Mouse (Mus musculus) forebrain, embryonic 14.5 days (tissue): ENCODE data around the gene Naif1. TPM values are rescaled to one million over a fixed set of nuclear protein-coding genes. Genes with fewer than 3 reads are reported as not detected.

ENCODE experiments used
- ATAC-seq: fragments of 200-750 bp; cut with Nextera tagmentation; 2 replicates; pipeline ENCODE4 v1.8.0; 2017; ENCODE audit warnings: mild to moderate bottlenecking, moderate library complexity
- DNase-seq: peaks from one replicate; pipeline ENCODE4 v3.0.0-alpha.2; 2015; ENCODE audit warnings: low spot score
- H3K27ac ChIP-seq: fragments of 300-500 bp; sonication (generic); 2 replicates; pipeline ENCODE4 v1.5.1; 2014; ENCODE audit warnings: low read depth, mild to moderate bottlenecking, control low read depth, low read length, moderate library complexity
- H3K27me3 ChIP-seq: fragments of 300-500 bp; sonication (generic); replicated peaks from 2 replicates; pipeline ENCODE4 v1.6.1; 2014; ENCODE audit warnings: low read length, control low read depth, mixed read lengths; ENCODE audit not compliant: control insufficient read depth, insufficient read depth
- H3K36me3 ChIP-seq: fragments of 300-500 bp; sonication (generic); 2 replicates; pipeline ENCODE4 v1.6.1; 2014; ENCODE audit warnings: low read length, control low read depth; ENCODE audit not compliant: control insufficient read depth, insufficient read depth
- H3K4me1 ChIP-seq: fragments of 300-500 bp; sonication (generic); 2 replicates; pipeline ENCODE4 v1.6.1; 2014; ENCODE audit warnings: antibody characterized with exemption, low read length, control low read depth; ENCODE audit not compliant: control insufficient read depth, insufficient read depth
- H3K4me2 ChIP-seq: fragments of 300-500 bp; sonication (generic); 2 replicates; pipeline ENCODE4 v1.6.1; 2014; ENCODE audit warnings: mild to moderate bottlenecking, control low read depth, low read length
- H3K4me3 ChIP-seq: fragments of 300-500 bp; sonication (generic); 2 replicates; pipeline ENCODE4 v1.5.1; 2014; ENCODE audit warnings: low read depth, low read length, control low read depth
- H3K9ac ChIP-seq: fragments of 300-500 bp; sonication (generic); 2 replicates; pipeline ENCODE4 v1.6.1; 2014; ENCODE audit warnings: mild to moderate bottlenecking, low read length, control low read depth, moderate library complexity
- H3K9me3 ChIP-seq: fragments of 300-500 bp; sonication (generic); replicated peaks from 2 replicates; pipeline ENCODE4 v1.6.1; 2016; ENCODE audit warnings: low read length, control low read depth, mixed read lengths; ENCODE audit not compliant: control insufficient read depth
- WGBS: fragments of 180-500 bp; shearing (Covaris S2); extraction: QIAGEN DNeasy Blood & Tissue Kit; methylation state at CpG from one replicate; pipeline ENCODE4 v1.1.7; 2014; 5-methylcytosine and 5-hydroxymethylcytosine counted together
- polyA plus RNA-seq: library from polyadenylated mRNA; unstranded; fragments of >200 nt; fragmentation: Nextera tagmentation; extraction: Ambion mirVana; gene quantifications from 2 replicates; pipeline ENCODE4 v1.2.1, GENCODE M21; 2014

The Naif1 gene
- polyA plus RNA-seq, 1 experiment from 2014 or later, result 5.3 TPM

GRCm38 (mm10) chr2:32499365-32499764 is 49.1 kb downstream of the Naif1 start:
- no peak overlapping the region for H3K4me3 ChIP-seq
- no peaks in the 10 kb centered on the region for H3K4me1 ChIP-seq
- H3K9me3 ChIP-seq, result 0 out of 2 replicates have a peak, but pooled peaks cover 6% of the 10 kb centered on the region
- 94% methylated on average over 4 of the region's 4 CpGs for WGBS
- no peak overlapping the region for H3K27ac ChIP-seq
- no peak overlapping the region for H3K4me2 ChIP-seq
- no peak for ATAC-seq
- no peaks in the 10 kb centered on the region for H3K36me3 ChIP-seq
- H3K9ac ChIP-seq, result no peak overlapping the region
- H3K27me3 ChIP-seq, result no peaks in the 10 kb centered on the region
- no peak for DNase-seq

- WGBS, result 78% methylated on average over 5 of the region's 5 CpGs
- H3K36me3 ChIP-seq, result no peaks in the 10 kb centered on the region
- DNase-seq (no peak), ATAC-seq (no peak)
- no peak overlapping the region for H3K4me3 ChIP-seq
- no peak overlapping the region for H3K9ac ChIP-seq
- H3K4me1 ChIP-seq, result no peaks in the 10 kb centered on the region
- no peak overlapping the region for H3K27ac ChIP-seq
- no peak overlapping the region for H3K4me2 ChIP-seq
- no peaks in the 10 kb centered on the region for H3K27me3 ChIP-seq
- H3K9me3 ChIP-seq, result 0 out of 2 replicates have a peak, but pooled peaks cover 6% of the 10 kb centered on the region
Observed at GRCm38 (mm10) chr2:32500461-32500860, 50.2 kb downstream of the Naif1 start.

GRCm38 (mm10) chr2:32501754-32502324 is 51.6 kb downstream of the Naif1 start:
- no peaks in the 10 kb centered on the region for H3K4me1 ChIP-seq
- H3K4me3 ChIP-seq, result no peak overlapping the region
- H3K9me3 ChIP-seq, result 0 out of 2 replicates have a peak, but pooled peaks cover 6% of the 10 kb centered on the region
- H3K36me3 ChIP-seq, result no peaks in the 10 kb centered on the region
- H3K9ac ChIP-seq, result no peak overlapping the region
- no peak overlapping the region for H3K4me2 ChIP-seq
- 75% methylated on average over 5 of the region's 5 CpGs for WGBS
- H3K27ac ChIP-seq, result no peak overlapping the region
- H3K27me3 ChIP-seq, result no peaks in the 10 kb centered on the region
- no peak for DNase-seq
- ATAC-seq, result no peak

GRCm38 (mm10) chr2:32502843-32503242 is 52.6 kb downstream of the Naif1 start:
- WGBS, result 82% methylated on average over 12 of the region's 12 CpGs
- Histone ChIP-seq H3K27me3 (no peaks in the 10 kb centered on the region), H3K4me2 (no peak overlapping the region), H3K9ac (no peak overlapping the region), H3K27ac (no peak overlapping the region), H3K36me3 (no peaks in the 10 kb centered on the region), H3K9me3 (0 out of 2 replicates have a peak, but pooled peaks cover 6% of the 10 kb centered on the region), H3K4me3 (no peak overlapping the region), H3K4me1 (no peaks in the 10 kb centered on the region)
- ATAC-seq (no peak), DNase-seq (no peak)

GRCm38 (mm10) chr2:32503588-32503987 is 53.3 kb downstream of the Naif1 start:
- H3K4me1 ChIP-seq, result no peaks in the 10 kb centered on the region
- H3K27me3 ChIP-seq, result no peaks in the 10 kb centered on the region
- H3K36me3 ChIP-seq, result no peaks in the 10 kb centered on the region
- no peak overlapping the region for H3K9ac ChIP-seq
- whole genome bisulfite sequencing, result 76% methylated on average over 3 of the region's 3 CpGs
- no peak overlapping the region for H3K4me2 ChIP-seq
- ATAC-seq, result no peak
- 0 out of 2 replicates have a peak, but pooled peaks cover 2% of the 10 kb centered on the region for H3K9me3 ChIP-seq
- H3K4me3 ChIP-seq, result no peak overlapping the region
- DNase-seq, result no peak
- H3K27ac ChIP-seq, result no peak overlapping the region

- Histone ChIP-seq H3K4me2 (no peak overlapping the region), H3K4me3 (no peak overlapping the region), H3K9ac (no peak overlapping the region), H3K4me1 (no peaks in the 10 kb centered on the region), H3K9me3 (no peaks in the 10 kb centered on the region), H3K27me3 (no peaks in the 10 kb centered on the region), H3K27ac (no peak overlapping the region), H3K36me3 (no peaks in the 10 kb centered on the region)
- no peak for ATAC-seq
- WGBS, result 98% methylated on average over 2 of the region's 2 CpGs
- DNase-seq, result no peak
Observed at GRCm38 (mm10) chr2:32505536-32505935, 55.3 kb downstream of the Naif1 start.

Other genes with a start within 250 kb of the Naif1 start
- gene Pomt1, start 213.9 kb upstream of the Naif1 start, polyA plus RNA-seq, result 22.3 and 27.1 TPM in 2 replicates
- gene Uck1, start 190.3 kb upstream of the Naif1 start, polyA plus RNA-seq, result 84.2 and 96.6 TPM in 2 replicates
- gene Golga2, start 163.1 kb upstream of the Naif1 start, polyA plus RNA-seq, result 15.5 and 20.6 TPM in 2 replicates
- gene Swi5, start 162.4 kb upstream of the Naif1 start, polyA plus RNA-seq, result 186 and 243 TPM in 2 replicates
- 37.3 and 48.0 TPM in 2 replicates for gene Ciz1, start 98.1 kb upstream of the Naif1 start, polyA plus RNA-seq
- 28.2 and 42.8 TPM in 2 replicates for gene Dnm1, start 97.1 kb upstream of the Naif1 start, polyA plus RNA-seq
- 86.9 and 98.4 TPM in 2 replicates for gene 1110008P14Rik, start 68.5 kb upstream of the Naif1 start, polyA plus RNA-seq
- gene Lcn2, start 62.2 kb upstream of the Naif1 start, polyA plus RNA-seq, result 0.25 and 0.32 TPM in 2 replicates
- 42.2 and 44.8 TPM in 2 replicates for gene Ptges2, start 54.6 kb upstream of the Naif1 start, polyA plus RNA-seq
- 30.4 and 34.2 TPM in 2 replicates for gene Slc25a25, start 988 bp downstream of the Naif1 start, polyA plus RNA-seq
- 4.4 and 5.2 TPM in 2 replicates for gene Fam102a, start 84.9 kb downstream of the Naif1 start, polyA plus RNA-seq
- 143 and 152 TPM in 2 replicates for gene Dpm2, start 120.4 kb downstream of the Naif1 start, polyA plus RNA-seq
- 4.7 TPM in 2 replicates for gene Pip5kl1, start 124.3 kb downstream of the Naif1 start, polyA plus RNA-seq
- gene 9430097D07Rik, start 125.2 kb downstream of the Naif1 start, polyA plus RNA-seq, result 0.30 and 0.61 TPM in 2 replicates
- gene St6galnac4, start 136.6 kb downstream of the Naif1 start, polyA plus RNA-seq, result 18.7 and 21.4 TPM in 2 replicates
- gene St6galnac6, start 149.3 kb downstream of the Naif1 start, polyA plus RNA-seq, result 4.7 and 5.7 TPM in 2 replicates
- gene Ak1, start 171.3 kb downstream of the Naif1 start, polyA plus RNA-seq, result 60.3 and 65.9 TPM in 2 replicates
- gene Eng, start 196.1 kb downstream of the Naif1 start, polyA plus RNA-seq, result 15.0 and 23.1 TPM in 2 replicates